Mouse (Mus musculus): Measurements from ENCODE around the gene Lca5l.
"Not testable (repeated sequence)": the region's sequence is repeated elsewhere in the genome, so short reads cannot be mapped to it uniquely, and the experiment has no call there.

Gene Lca5l

GRCm38 (mm10) chr16:96168837-96169236 is 23.2 kb downstream of the Lca5l start:
- no peak for DNase-seq (ENCODE audit: low read depth, low spot score)

GRCm38 (mm10) chr16:96165723-96166264 is 26.3 kb downstream of the Lca5l start:
- no peak for DNase-seq (ENCODE audit: low read depth, low spot score)

GRCm38 (mm10) chr16:96161336-96161735 is 30.7 kb downstream of the Lca5l start:
- DNase-seq (ENCODE audit: low read depth, low spot score) = no peak

GRCm38 (mm10) chr16:96160927-96161326 is 31.1 kb downstream of the Lca5l start:
- no peak for DNase-seq (ENCODE audit: low read depth, low spot score)

DNA sequence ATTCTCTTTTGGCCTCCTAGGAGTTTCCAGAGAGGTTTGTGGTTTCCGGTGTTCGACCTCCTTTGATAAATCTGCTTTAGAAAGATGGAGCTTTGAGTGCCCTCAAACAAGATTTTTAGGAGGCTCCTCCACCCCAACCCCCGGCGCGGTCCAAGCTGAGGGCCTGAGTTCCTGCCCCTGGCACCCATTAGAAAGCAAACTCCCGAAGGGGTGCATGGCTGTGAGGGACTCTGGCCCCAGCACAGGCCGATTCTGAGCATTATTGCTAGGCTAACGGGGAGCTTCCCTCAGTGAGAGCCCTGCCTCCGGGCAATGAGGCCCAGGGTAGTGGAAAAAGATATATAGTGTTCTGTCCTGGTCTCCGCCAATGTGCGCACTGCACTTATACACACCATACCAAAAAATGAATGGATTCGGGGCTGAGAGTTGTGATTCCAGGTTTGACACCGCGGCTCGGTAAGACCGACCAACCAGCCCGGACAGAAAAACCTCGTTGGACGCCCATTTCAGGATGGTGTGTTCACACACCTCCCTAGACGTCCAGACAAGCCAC is 32.2 kb downstream of the Lca5l start:
- DNase-seq (ENCODE audit: low read depth, low spot score) = no peak

- no peak for DNase-seq (ENCODE audit: low read depth, low spot score)
These were observed 32.9 kb downstream of the Lca5l start for GRCm38 (mm10) chr16:96159091-96159731.

- DNase-seq (ENCODE audit: low read depth, low spot score) = no peak
These were observed 33.5 kb downstream of the Lca5l start for GRCm38 (mm10) chr16:96158511-96159080.

DNA sequence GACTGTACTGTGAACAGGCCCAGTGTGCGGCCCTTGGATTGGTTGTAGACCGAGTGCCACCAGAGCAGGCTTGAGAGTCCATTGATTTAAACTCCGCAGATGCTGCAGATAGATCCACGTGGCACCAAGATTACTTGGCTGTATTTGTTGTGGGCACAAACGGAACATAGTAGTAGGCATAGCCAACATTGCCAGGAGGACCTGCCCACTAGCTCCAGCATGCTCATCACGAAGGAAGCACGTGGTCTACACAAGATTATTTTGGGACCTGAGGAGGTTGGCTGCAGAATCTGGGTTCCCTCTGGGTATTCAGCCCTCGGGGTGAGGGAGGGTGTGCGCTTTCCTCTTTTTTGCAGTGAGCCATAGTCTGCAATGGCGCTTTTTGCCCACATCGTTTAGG is 34.9 kb downstream of the Lca5l start:
- DNase-seq (ENCODE audit: low read depth, low spot score) = peak; percentile 86

DNA sequence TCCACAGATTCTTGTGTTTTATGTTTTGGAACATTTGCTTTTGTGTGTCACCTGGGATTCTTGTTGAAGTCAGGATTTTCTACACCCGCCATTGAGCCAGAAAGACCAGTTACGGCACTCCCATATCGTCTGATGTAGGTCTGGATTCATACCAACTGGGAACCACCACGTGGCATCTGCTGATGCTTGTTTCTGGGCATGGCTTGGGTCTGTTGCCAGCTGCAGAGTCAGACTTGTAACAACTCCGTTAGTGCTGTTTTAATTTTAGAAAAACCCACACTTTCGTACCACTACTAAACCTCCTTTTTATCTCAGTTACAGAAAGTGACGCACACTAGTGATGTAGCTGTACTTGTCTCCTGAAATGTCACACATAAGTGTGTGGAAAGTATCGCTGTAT is 36.1 kb downstream of the Lca5l start:
- peak; percentile 87 for DNase-seq (ENCODE audit: low read depth, low spot score)

DNA sequence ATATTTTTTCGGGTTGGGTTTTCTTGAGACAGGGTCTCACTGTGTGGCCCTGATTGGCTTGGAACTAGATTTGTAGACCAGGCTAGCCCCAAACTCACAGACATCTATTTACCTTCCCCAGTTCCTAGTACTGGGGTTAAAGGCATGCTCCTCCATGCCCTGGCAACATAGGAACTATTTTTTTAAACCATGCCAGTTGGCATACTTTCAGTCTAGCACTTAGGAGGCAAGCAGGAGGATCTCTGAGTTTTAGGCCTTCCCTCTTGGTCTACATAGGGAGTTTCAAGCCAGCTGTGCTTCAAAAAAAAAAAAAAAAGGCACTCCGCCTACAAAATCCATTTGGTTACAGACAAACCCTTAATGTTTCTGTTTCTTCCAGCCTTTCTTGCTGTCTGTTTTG is 37.6 kb downstream of the Lca5l start:
- DNase-seq (ENCODE audit: low read depth, low spot score) = no peak

GRCm38 (mm10) chr16:96151551-96151950 is 40.5 kb downstream of the Lca5l start:
- DNase-seq (ENCODE audit: low read depth, low spot score) = no peak

DNA sequence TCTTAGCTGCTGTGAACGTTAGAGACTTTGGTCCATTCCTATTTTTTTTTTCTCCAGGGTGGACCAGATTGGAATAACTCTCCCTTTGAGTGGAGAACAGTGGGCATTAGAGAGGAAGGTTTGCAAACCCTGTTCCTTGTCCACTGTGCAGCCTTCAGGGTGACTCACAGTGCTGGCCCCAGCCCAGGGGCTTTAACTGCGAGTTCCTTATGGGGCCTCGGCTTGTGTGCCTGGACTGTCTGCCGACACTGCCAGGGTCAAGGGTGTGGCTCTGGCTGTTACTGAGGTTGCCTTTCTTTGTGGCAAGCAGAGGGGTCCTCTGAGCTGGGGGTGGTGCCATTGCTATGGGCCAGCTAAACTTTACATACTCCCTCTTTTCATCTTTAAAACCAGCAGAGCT is 41.1 kb downstream of the Lca5l start:
- DNase-seq (ENCODE audit: low read depth, low spot score) = no peak

- DNase-seq (ENCODE audit: low read depth, low spot score) = no peak
These were observed 42.8 kb downstream of the Lca5l start for GRCm38 (mm10) chr16:96149311-96149710.

- DNase-seq (ENCODE audit: low read depth, low spot score) = no peak
These were observed 43.2 kb downstream of the Lca5l start for GRCm38 (mm10) chr16:96148834-96149233.

DNA sequence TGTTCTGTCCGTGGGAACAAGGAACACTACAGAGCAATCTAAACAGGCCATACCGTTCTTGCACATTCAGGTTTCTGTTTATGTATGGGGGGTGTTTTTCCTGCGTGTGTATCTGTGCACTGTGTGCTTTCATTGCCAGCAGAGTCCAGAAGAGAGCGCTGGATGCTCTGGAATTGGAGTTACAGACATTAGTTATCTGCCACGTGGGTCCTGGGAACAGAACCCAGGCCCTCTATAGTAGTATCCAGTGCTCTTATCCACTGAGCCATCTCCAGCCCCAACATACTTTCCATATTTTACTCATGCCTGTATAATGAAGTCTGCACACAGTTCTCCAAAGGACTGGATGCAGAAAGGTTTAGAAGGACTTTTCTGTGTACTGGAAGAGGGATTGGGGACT is 46.3 kb downstream of the Lca5l start:
- no peak for DNase-seq (ENCODE audit: low read depth, low spot score)

DNA sequence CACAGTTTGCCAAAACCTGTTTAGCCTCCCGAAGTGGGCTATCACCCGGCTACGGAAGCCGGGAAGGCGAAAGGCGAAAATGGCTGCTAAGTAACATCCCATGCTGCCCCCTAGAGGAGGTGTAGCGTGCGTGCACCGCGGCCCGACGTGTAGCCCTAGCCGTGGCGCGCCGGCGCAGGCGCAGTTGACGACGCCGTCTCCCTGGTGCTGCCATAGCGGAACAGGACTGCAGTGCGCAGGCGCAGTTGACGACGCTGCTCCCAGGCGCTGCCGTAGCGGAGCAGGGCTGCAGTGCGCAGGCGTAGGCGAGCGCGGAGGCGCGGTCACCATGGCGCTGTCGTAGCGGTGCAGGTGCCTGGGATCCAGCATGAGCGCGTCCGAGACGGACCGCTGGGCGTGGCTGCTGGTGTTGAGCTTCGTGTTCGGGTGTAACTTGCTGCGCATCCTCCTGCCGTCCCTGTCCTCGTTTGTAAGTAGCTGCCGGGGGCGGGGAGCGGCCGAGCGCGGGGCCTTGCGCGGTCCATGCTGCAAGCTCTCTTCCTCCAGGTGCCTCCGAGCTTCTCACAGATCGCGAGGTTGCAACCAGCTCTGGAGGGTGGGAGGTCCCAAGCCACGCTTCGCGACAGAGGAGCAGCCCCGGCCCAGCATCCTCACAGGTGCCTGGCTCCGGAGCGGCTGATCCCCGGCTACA is 46.8 kb downstream of the Lca5l start, which contains the start of gene Wrb:
Gene Wrb (plus strand): TSS at position 298 of the 691 bp plus-strand sequence.
- peak; percentile 98 for DNase-seq (ENCODE audit: low read depth, low spot score)

DNA sequence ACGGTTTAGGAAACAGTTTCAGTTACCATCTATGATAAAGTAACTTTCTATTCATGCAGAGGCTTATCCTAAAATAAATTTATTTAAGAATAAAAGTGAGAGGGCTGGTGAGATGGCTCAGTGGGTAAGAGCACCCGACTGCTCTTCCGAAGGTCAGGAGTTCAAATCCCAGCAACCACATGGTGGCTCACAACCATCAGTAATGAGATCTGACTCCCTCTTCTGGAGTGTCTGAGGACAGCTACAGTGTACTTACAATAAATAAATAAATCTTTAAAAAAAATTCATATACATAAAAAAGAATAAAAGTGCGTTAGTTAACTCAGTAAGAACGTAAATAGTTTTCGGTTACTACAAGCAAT is 47.3 kb downstream of the Lca5l start:
- not testable (repeated sequence) for DNase-seq (ENCODE audit: low read depth, low spot score)

- DNase-seq (ENCODE audit: low read depth, low spot score) = no peak
These were observed 63.6 kb downstream of the Lca5l start for GRCm38 (mm10) chr16:96128466-96128865.

DNA sequence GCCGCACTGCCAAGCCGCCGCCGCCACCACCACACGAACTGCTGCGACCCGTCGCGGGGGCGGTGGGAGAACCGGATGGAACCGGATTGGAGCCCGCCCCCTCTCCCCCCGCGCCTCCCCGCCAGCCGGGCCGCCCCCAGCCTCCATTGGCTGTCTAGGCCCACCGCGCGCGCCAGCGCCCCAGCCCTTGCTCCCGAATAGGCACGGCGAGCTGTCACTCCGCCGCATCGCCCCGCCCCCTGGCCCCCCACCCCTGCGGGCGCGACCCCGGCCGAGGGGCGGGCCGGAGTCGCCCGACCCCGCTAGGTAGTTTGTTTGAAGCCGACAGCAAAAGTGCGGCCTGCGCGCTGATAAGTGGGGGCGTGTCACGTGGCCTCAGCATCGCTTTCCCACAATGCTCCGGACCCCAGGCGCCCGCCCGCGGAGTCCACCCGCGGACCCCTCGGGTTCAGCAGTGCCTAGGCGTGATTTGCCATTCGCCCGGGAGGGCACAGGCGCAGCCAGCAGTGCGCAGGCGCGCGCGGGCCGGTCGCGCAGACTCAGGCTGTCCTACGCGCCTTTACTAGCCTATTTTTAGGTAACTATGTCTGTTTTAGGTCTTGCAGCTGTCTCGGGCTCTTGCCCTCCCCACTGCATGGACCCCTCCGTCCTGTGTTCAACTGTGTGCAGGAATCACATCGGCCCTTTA is 64.3 kb downstream of the Lca5l start, which contains the start of gene Hmgn1:
Gene Hmgn1 (minus strand): TSS at position 73 of the 688 bp plus-strand sequence.
- DNase-seq (ENCODE audit: low read depth, low spot score) = peak; percentile 95

- peak; percentile 17 for DNase-seq (ENCODE audit: low read depth, low spot score)
These were observed 64.8 kb downstream of the Lca5l start for GRCm38 (mm10) chr16:96127288-96127656.

DNA sequence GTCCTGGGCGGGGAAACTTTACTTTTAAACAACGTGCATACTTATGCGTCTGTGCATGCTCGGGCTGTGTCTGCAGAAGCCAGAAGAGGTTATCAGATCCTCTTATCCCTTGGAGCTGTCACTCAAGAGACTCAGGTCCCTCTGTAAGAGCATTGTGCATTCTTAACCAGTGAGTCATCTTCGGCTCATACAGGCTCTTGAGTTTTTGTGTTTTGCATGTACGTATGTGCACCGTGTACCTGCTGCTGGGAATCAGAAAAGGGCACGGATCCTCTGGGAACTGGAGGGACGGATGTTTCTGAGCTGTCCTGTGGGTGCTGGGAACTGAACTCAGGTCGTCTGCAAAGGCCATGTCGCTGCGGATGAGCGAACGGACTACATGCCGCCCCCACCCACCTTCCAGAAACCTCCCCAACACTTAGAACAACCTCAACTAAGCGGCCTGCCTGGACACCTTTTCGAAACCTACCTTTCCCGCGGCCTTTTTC is 65.3 kb downstream of the Lca5l start:
- no peak for DNase-seq (ENCODE audit: low read depth, low spot score)

All from telencephalon, adult 2 months (tissue).